Mouse (Mus musculus): ENCODE data around the gene Pklr.

DNA sequence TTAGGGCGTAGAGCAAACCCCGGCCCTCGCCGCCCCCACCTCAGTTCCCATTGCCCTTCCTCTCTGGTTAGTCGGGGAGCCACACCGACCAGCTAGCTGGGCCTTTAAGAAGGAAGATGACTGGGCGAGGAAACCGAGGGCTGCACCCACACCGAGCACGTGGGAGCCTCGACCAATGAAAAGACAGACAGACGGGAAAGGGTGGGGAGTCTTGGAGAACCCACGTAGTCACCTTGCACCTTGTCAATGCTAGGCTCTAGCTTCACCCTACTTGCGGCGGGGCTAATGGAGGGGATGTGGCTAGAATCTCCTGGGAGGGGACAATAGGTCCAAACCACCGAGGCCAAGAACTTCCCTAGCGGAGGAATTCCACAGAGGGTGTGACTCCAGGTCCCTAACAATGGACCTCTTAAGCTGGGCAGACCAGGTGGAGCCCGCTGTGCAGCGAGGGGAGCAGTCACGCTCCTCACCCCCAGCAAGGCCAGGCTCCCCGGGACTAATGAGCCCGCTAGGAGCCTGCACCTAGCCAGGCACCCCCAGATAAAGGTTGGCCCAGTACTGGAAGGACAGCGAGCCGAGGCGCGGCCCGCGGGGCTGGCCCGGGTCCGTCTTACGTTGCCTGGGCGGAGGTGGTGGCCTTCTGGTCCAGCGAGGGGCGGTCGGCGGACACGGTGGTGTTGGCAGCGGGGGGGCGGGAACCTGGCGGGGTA lies 45.9 kb upstream of the Pklr start:
- TF ChIP-seq CTCF (IDR thresholded peaks at IDR 0.05; ENCODE audit: low read depth) = no peak
- no peak for TF ChIP-seq EP300 (optimal IDR thresholded peaks at IDR 0.05)

Measured in stomach, postnatal 0 days (tissue).